In the genomic region with DNA sequence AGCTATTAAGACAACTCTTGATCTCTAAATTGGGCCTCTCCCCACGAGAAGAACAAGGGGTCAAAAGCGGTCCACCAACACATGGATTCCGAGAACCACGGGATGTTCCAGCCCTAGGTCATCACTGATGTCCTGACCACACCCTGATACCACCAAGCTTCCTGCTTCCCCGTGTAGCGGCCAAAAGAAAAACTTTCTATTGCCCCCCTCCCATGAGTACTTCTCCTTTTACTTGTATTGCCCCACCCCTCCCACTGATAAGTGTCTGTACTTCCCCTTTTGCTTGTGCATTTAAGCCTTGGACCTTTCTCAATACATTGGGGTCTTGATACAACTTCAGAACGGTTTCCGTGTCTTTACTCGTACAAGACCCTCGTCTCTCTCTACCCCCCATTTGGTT, we compare ENCODE assay signal across 4 mouse cellular contexts.
DNase-seq lines count a peak whose midpoint lies in the region; ATAC-seq and TF ChIP-seq lines count a peak whose summit lies in the region.
"Not testable (repeated sequence)": the region's sequence is repeated elsewhere in the genome, so short reads cannot be mapped to it uniquely, and the experiment has no call there.

No protein-coding gene starts in this region.

- not testable (repeated sequence) for H3K27me3 ChIP-seq in MEL (ENCODE audit: control insufficient read depth in 1 of 2, insufficient read depth in 2 of 2, low read length in 2 of 2)

- 0 out of 4 replicates have a peak, but pooled peaks have one; percentile 8 to 21 for TF ChIP-seq EP300 in MEL (IDR thresholded peaks at IDR 0.05; ENCODE audit: low read depth in 1 of 2, low read length in 2 of 2)

- H3K79me2 ChIP-seq in MEL (ENCODE audit: control insufficient read depth, insufficient read depth, low read length, poor library complexity): not testable (repeated sequence)

- H3K4me3 ChIP-seq in MEL (ENCODE audit: control insufficient read depth in 1 of 2, insufficient read depth in 1 of 2, low read depth in 2 of 2, low read length in 2 of 2): not testable (repeated sequence)

- not testable (repeated sequence) for TF ChIP-seq POLR2A in MEL (IDR thresholded peaks at IDR 0.05; ENCODE audit: control insufficient read depth in 1 of 2, insufficient read depth in 1 of 2, low read depth in 1 of 2, low read length in 2 of 2, poor library complexity in 1 of 2)

- H3K9ac ChIP-seq in MEL (ENCODE audit: control insufficient read depth, low read depth, low read length, poor library complexity, severe bottlenecking): not testable (repeated sequence)

- not testable (repeated sequence) for H3K27ac ChIP-seq in MEL (ENCODE audit: control insufficient read depth, low read depth, low read length)

- not testable (repeated sequence) for TF ChIP-seq RAD21 in MEL (IDR thresholded peaks at IDR 0.05; ENCODE audit: low read depth, low read length)

- peak; percentile 35 for DNase-seq in 416B (ENCODE audit: low read depth)
- peak; percentile 65 for DNase-seq in MEL (ENCODE audit: low read depth, low spot score)
- peak; percentile 28 for DNase-seq in heart, adult 11 months

- not testable (repeated sequence) for TF ChIP-seq CTCF in MEL (IDR thresholded peaks at IDR 0.05 in 2 of 3, conservative IDR thresholded peaks at IDR 0.05 in 1 of 3; ENCODE audit: control insufficient read depth in 1 of 3, insufficient read depth in 1 of 3, low read depth in 2 of 3, low read length in 3 of 3, poor library complexity in 1 of 3, severe bottlenecking in 1 of 3)

- H3K36me3 ChIP-seq in MEL (ENCODE audit: control insufficient read depth in 1 of 2, insufficient read depth in 2 of 2, low read length in 2 of 2): not testable (repeated sequence)

- 0 out of 2 replicates have a peak, but pooled peaks have one; percentile 53 for ATAC-seq in granulocyte monocyte progenitor cell, adult 5-6 weeks (replicated peaks; ENCODE audit: poor library complexity, severe bottlenecking)

- not testable (repeated sequence) for H3K9me3 ChIP-seq in MEL (replicated peaks; ENCODE audit: insufficient read depth, low read length)

- H3K4me1 ChIP-seq in MEL (ENCODE audit: control insufficient read depth in 1 of 2, insufficient read depth in 2 of 2, low read length in 2 of 2): not testable (repeated sequence)

TF ChIP-seq in MEL, 35 proteins besides CTCF, POLR2A, EP300 and RAD21:
- TF ChIP-seq GATA1 (IDR thresholded peaks at IDR 0.05; ENCODE audit: low read depth, low read length) (0 out of 2 replicates have a peak, but pooled peaks have one; percentile 10), MAZ (IDR thresholded peaks at IDR 0.05; ENCODE audit: low read depth, low read length) (peak; percentile 72)
TF ChIP-seq in MEL: peak in this region for 2; not testable (repeated sequence) for 33.
